Mouse (Mus musculus): ENCODE data around the gene Nppb.

GRCm38 (mm10) chr4:147953590-147953989 lies 32.0 kb upstream of the Nppb start:
- TF ChIP-seq EP300 (IDR thresholded peaks at IDR 0.05; ENCODE audit: low read depth) (no peak), CTCF (IDR thresholded peaks at IDR 0.05; ENCODE audit: low read depth) (peak; percentile 69)
